Mouse (Mus musculus): ENCODE measurements around the gene Nlgn2. TPM values are rescaled to one million over a fixed set of nuclear protein-coding genes. Genes with fewer than 3 reads are reported as not detected.
"Not testable (repeated sequence)": the region's sequence is repeated elsewhere in the genome, so short reads cannot be mapped to it uniquely, and the experiment has no call there.

Gene Nlgn2
- polyA plus RNA-seq, 1 experiment from 2014 or later = 25.1 TPM

DNA sequence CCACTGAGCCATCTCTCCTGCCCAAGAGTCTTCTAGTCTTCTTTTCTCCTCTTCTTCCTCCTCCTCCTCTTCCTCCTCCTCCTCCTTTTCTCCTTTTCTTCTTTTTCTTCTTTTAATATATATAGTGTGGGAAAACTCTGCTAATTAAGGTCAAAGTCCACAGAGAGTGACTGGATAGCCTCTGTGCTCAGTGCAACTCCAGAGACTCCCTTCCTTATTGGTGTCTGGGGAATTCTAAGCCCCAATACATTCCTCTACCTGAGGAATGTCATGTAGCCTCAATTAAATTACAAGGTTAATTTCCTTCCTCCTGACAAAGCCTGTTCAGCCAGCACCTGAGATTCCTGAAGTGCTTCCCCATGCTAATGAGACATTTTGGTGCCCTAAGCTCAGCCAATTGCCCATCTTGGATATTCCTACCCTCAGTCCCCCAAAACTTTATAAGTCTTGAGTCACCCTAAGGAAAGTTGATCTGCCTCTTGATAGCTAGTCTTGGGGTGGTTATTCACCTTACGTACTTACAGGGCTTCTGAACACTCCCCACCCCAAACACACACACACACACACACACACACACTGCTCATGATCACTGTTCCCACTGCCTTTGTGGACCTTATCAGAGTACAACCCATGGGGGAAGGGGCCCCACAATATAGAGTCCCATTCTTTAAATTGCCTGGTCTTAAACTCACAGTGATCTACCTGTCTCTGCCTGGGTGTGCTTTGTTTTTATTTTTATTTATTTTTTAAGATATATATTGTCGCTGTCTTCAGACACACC, 32.9 kb upstream of the Nlgn2 start:
- Histone ChIP-seq H3K9ac (replicated peaks; ENCODE audit: low read length) (no peak overlapping the region), H3K4me2 (ENCODE audit: low read length) (no peak overlapping the region), H3K4me1 (ENCODE audit: control insufficient read depth, insufficient read depth, low read length) (no peaks in the 10 kb centered on the region), H3K4me3 (replicated peaks; ENCODE audit: low read depth, low read length) (no peak overlapping the region), H3K27ac (replicated peaks; ENCODE audit: low read depth, low read length) (no peak overlapping the region), H3K36me3 (ENCODE audit: control insufficient read depth, insufficient read depth, low read length) (no peaks in the 10 kb centered on the region), H3K9me3 (ENCODE audit: control insufficient read depth, low read length) (no peaks in the 10 kb centered on the region), H3K27me3 (ENCODE audit: control insufficient read depth, insufficient read depth, low read length) (no peaks in the 10 kb centered on the region)
- 96% methylated on average over 2 of the region's 2 CpGs for WGBS
- DNase-seq (no peak), ATAC-seq (ENCODE audit: low FRiP score, low TSS enrichment) (no peak)

DNA sequence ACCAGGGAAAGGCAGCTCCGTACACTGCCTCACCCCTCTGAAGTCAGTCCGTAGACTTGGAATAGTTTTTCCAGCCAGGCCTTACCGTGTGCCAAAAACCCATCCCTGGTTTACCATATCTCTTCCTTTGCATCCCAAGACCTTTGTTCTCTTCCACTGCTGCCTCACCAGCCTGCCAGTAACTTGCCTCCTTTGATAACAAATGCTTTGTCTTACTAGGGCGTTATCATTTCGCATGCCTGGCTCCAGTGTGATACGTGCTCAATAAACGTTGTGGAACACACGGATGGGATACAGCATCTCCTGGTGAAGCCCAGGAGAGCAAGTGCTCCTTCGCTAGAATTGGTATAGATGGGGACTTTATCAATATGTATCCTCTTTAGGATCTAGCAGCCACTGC, 29.8 kb upstream of the Nlgn2 start:
- Histone ChIP-seq H3K27ac (replicated peaks; ENCODE audit: low read depth, low read length) (no peak overlapping the region), H3K4me2 (ENCODE audit: low read length) (no peak overlapping the region), H3K9ac (replicated peaks; ENCODE audit: low read length) (no peak overlapping the region), H3K4me3 (replicated peaks; ENCODE audit: low read depth, low read length) (no peak overlapping the region), H3K36me3 (ENCODE audit: control insufficient read depth, insufficient read depth, low read length) (no peaks in the 10 kb centered on the region), H3K9me3 (ENCODE audit: control insufficient read depth, low read length) (no peaks in the 10 kb centered on the region), H3K4me1 (ENCODE audit: control insufficient read depth, insufficient read depth, low read length) (no peaks in the 10 kb centered on the region), H3K27me3 (ENCODE audit: control insufficient read depth, insufficient read depth, low read length) (no peaks in the 10 kb centered on the region)
- ATAC-seq (ENCODE audit: low FRiP score, low TSS enrichment) (no peak), DNase-seq (no peak)
- 71% methylated on average over 9 of the region's 9 CpGs for WGBS

DNA sequence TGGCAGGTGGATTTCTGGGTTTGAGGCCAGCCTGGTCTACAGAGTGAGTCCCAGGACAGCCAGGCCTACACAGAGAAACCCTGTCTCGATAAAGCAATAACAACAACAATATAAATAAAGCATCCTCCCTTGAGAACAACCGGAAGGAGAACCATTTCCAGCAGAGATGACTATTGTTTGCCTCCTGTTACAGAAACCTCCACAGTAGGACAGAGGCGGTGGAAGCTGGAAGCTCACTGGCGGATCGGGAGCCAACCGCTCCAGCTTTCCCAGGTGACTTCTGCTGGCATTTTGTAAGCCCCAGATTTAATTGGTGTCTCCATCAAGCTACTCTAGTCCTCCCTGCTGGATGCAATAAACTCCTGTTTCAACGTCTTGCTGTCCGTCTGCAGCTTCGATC, 28.0 kb upstream of the Nlgn2 start:
- no peak overlapping the region for H3K27ac ChIP-seq (replicated peaks; ENCODE audit: low read depth, low read length)
- DNase-seq (no peak), ATAC-seq (ENCODE audit: low FRiP score, low TSS enrichment) (no peak)
- H3K27me3 ChIP-seq (ENCODE audit: control insufficient read depth, insufficient read depth, low read length) = no peaks in the 10 kb centered on the region
- H3K4me2 ChIP-seq (ENCODE audit: low read length) = no peak overlapping the region
- H3K9me3 ChIP-seq (ENCODE audit: control insufficient read depth, low read length) = no peaks in the 10 kb centered on the region
- 79% methylated on average over 9 of the region's 9 CpGs for WGBS
- H3K36me3 ChIP-seq (ENCODE audit: control insufficient read depth, insufficient read depth, low read length) = no peaks in the 10 kb centered on the region
- H3K4me1 ChIP-seq (ENCODE audit: control insufficient read depth, insufficient read depth, low read length) = no peaks in the 10 kb centered on the region
- no peak overlapping the region for H3K9ac ChIP-seq (replicated peaks; ENCODE audit: low read length)
- H3K4me3 ChIP-seq (replicated peaks; ENCODE audit: low read depth, low read length) = no peak overlapping the region

DNA sequence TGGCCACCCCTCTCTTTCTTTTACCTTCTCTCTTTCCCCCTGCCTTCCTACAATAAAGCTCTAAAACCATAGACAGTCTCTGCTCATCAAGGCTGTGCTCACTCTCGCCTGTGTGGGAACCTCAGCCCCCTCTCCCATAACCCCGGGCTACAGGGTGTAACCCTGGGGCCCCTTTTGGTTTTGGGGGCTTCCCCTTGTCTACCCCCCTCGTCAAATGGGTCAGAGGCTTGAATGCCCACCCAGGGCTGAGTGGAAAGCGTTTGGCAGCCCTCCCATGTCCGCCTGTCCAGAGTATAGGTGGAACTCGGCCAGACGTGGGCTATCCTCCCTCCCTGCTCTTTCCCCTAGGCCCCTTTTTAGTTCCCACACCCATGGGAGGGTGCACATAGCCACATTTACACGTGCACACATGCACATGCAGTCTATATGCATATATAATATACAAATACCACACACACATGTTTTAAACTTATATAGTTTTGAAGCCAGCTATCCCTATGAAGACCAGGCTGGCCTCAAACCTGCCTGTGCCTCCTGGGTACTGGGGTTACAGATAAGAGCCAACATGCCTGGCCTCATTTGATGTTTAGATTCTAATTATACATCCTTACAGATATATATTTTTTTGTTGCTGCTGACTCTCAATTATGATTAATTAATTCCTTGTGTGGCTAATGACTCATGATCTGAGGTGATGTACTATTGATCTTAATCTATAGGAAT, 26.7 kb upstream of the Nlgn2 start:
- Histone ChIP-seq H3K4me1 (ENCODE audit: control insufficient read depth, insufficient read depth, low read length) (no peaks in the 10 kb centered on the region), H3K4me3 (replicated peaks; ENCODE audit: low read depth, low read length) (no peak overlapping the region), H3K27me3 (ENCODE audit: control insufficient read depth, insufficient read depth, low read length) (no peaks in the 10 kb centered on the region), H3K9me3 (ENCODE audit: control insufficient read depth, low read length) (no peaks in the 10 kb centered on the region), H3K4me2 (ENCODE audit: low read length) (no peak overlapping the region), H3K9ac (replicated peaks; ENCODE audit: low read length) (no peak overlapping the region), H3K27ac (replicated peaks; ENCODE audit: low read depth, low read length) (no peak overlapping the region), H3K36me3 (ENCODE audit: control insufficient read depth, insufficient read depth, low read length) (no peaks in the 10 kb centered on the region)
- ATAC-seq (ENCODE audit: low FRiP score, low TSS enrichment) (no peak), DNase-seq (no peak)
- 57% methylated on average over 8 of the region's 8 CpGs for WGBS

DNA sequence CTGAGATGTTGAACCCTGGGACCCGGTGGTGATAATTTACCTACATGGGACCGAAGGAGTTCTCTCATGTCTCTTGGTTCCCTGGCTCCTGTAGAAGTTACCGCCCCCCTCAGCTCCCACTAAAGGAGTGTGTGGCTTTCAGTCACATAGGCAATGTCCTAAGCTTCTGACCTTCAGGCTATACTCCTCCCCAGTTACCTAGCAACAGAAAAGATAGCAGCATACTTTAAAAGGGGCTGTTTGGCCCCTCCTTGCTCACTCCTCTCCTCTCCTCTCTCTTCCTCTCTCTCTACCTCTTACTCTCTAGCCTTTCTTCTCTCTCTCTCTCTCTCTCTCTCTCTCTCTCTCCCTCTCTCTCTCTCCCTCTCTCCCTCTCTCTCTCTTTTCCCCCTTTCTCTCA, 26.1 kb upstream of the Nlgn2 start:
- H3K36me3 ChIP-seq (ENCODE audit: control insufficient read depth, insufficient read depth, low read length); DNase-seq; H3K9me3 ChIP-seq (ENCODE audit: control insufficient read depth, low read length); H3K27ac ChIP-seq (replicated peaks; ENCODE audit: low read depth, low read length); H3K4me3 ChIP-seq (replicated peaks; ENCODE audit: low read depth, low read length); H3K4me1 ChIP-seq (ENCODE audit: control insufficient read depth, insufficient read depth, low read length); ATAC-seq (ENCODE audit: low FRiP score, low TSS enrichment); H3K4me2 ChIP-seq (ENCODE audit: low read length); H3K27me3 ChIP-seq (ENCODE audit: control insufficient read depth, insufficient read depth, low read length); H3K9ac ChIP-seq (replicated peaks; ENCODE audit: low read length): not testable (repeated sequence)
- 85% methylated on average over 3 of the region's 3 CpGs for WGBS

DNA sequence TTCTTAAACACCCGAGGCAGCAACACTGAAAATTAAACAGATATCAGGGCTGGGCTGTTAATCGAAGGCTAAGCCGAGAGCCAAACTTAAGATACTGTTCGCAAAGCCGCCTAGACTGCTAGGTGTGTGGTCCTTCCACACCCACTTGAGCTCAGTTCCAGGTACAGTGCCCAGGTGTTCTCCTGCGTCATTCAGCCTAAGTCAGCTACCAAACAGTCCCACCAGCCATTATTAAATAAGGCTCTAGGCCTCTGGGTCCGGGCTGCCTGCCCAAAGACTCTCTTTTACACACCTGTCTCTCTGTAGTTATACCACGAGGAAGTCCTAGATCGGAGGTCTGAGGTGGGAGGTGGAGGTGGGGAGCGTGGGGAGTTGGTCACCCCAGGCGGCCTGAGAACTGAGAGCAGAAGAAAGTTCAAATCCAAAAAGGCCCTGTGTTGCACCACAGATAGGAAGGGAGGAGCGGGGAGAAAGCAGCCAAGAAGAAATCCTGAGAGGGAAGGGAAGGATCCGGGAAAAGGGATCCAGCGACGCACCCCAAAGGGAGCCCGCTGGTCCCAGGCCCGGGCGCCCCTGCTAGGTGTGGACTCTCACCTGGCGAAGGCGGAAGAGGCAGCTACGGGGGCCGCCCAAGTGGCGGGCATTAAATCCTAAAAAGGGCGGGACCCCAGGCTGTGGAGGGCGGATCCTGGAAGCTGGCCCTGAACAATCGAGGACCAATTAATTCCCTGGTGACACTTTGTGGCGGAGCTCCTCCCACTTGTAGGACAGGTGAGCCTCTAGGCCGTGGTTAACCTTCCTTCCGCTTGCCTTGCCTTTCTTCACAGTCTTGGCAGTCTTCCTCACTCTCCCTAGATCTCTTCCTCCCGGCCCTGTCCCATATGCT, 20.8 kb upstream of the Nlgn2 start, which contains the start of gene Tnk1:
Tnk1 (minus strand) TSS at position 618 of the 886 bp plus-strand sequence.
- Histone ChIP-seq H3K4me2 (ENCODE audit: low read length) (no peak within 1 kb of the TSS), H3K9ac (replicated peaks; ENCODE audit: low read length) (no peak within 1 kb of the TSS; the same call in 1 of the 2 replicates), H3K4me1 (ENCODE audit: control insufficient read depth, insufficient read depth, low read length) (no peaks in the 10 kb centered on the region), H3K27ac (replicated peaks; ENCODE audit: low read depth, low read length) (no peak within 1 kb of the TSS), H3K36me3 (ENCODE audit: control insufficient read depth, insufficient read depth, low read length) (no peaks in the 10 kb centered on the region), H3K9me3 (ENCODE audit: control insufficient read depth, low read length) (no peaks in the 10 kb centered on the region), H3K27me3 (ENCODE audit: control insufficient read depth, insufficient read depth, low read length) (peaks cover 13% of the 10 kb centered on the region), H3K4me3 (replicated peaks; ENCODE audit: low read depth, low read length) (no peak within 1 kb of the TSS)
- ATAC-seq (ENCODE audit: low FRiP score, low TSS enrichment) = no peak
- DNase-seq = no peak
- WGBS = 24% methylated on average over 30 of the region's 30 CpGs

DNA sequence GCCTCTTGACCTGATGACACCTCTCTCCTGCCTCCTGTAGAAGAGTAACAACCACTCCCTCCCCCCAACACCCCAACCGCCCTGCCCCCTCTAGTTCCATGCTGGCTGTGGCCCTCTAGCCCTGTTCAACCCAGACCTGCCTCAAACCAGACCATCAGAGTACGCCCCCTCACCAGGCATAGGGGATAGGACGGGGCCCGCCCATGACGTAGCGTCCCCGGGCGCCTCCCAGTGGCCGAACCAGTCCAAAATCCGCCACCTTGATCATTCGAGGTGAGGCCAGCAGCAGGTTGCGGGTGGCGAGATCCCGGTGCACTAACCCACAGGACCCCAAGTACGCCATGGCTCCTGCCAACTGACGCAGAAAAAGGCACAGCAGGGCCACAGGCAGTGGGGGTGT, 17.8 kb upstream of the Nlgn2 start:
- Histone ChIP-seq H3K36me3 (ENCODE audit: control insufficient read depth, insufficient read depth, low read length) (peaks cover 21% of the 10 kb centered on the region), H3K27ac (replicated peaks; ENCODE audit: low read depth, low read length) (no peak overlapping the region), H3K27me3 (ENCODE audit: control insufficient read depth, insufficient read depth, low read length) (peaks cover 13% of the 10 kb centered on the region), H3K4me1 (ENCODE audit: control insufficient read depth, insufficient read depth, low read length) (no peaks in the 10 kb centered on the region), H3K9ac (replicated peaks; ENCODE audit: low read length) (no peak overlapping the region), H3K9me3 (ENCODE audit: control insufficient read depth, low read length) (no peaks in the 10 kb centered on the region), H3K4me2 (ENCODE audit: low read length) (no peak overlapping the region), H3K4me3 (replicated peaks; ENCODE audit: low read depth, low read length) (no peak overlapping the region)
- DNase-seq = peak; percentile 58
- WGBS = 17% methylated on average over 16 of the region's 16 CpGs
- no peak; the same call in 1 of the 2 replicates for ATAC-seq (ENCODE audit: low FRiP score, low TSS enrichment)

DNA sequence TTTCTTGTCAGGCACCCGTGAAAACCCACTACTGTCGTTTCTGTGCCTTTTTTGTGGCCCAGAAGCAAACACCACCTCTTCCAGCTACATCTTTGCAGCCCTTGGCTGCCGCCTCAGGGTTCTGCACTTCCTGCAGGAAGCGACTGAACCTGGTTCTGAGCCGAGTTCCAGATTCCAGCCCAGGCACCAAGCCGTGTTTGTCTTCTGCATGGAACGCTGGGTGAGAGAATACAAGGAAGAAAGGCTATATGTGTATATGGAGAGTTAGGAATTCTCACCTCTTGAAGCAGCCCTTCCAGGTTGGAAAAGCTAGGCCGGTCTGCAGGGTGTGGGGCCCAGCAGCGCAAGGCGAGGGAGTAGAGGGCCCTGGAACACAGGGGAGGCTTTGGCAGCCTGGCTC, 17.1 kb upstream of the Nlgn2 start:
- WGBS = 91% methylated on average over 10 of the region's 10 CpGs
- Histone ChIP-seq H3K4me3 (replicated peaks; ENCODE audit: low read depth, low read length) (no peak overlapping the region), H3K36me3 (ENCODE audit: control insufficient read depth, insufficient read depth, low read length) (peaks cover 28% of the 10 kb centered on the region), H3K27me3 (ENCODE audit: control insufficient read depth, insufficient read depth, low read length) (peaks cover 13% of the 10 kb centered on the region), H3K9me3 (ENCODE audit: control insufficient read depth, low read length) (no peaks in the 10 kb centered on the region), H3K4me1 (ENCODE audit: control insufficient read depth, insufficient read depth, low read length) (no peaks in the 10 kb centered on the region), H3K27ac (replicated peaks; ENCODE audit: low read depth, low read length) (no peak overlapping the region), H3K9ac (replicated peaks; ENCODE audit: low read length) (no peak overlapping the region), H3K4me2 (ENCODE audit: low read length) (no peak overlapping the region)
- DNase-seq (no peak), ATAC-seq (ENCODE audit: low FRiP score, low TSS enrichment) (no peak)

All from midbrain, embryonic 14.5 days (tissue).